8 mouse cellular contexts compared by ENCODE assay signal in genomic region chr9:48984320-48984844, GRCm38 (mm10). TPM values are rescaled to one million over a fixed set of nuclear protein-coding genes. Genes with fewer than 3 reads are reported as not detected.
DNase-seq lines count a peak whose midpoint lies in the region; ATAC-seq and TF ChIP-seq lines count a peak whose summit lies in the region.

No protein-coding gene starts in this region.

- TF ChIP-seq CTCF in cerebellum, adult 2 months (IDR thresholded peaks at IDR 0.05; ENCODE audit: borderline replicate concordance, insufficient read depth, low read depth, low read length), result no peak

- peak overlapping the region; percentile 58 for H3K4me2 ChIP-seq in limb, embryonic 14.5 days (replicated peaks; ENCODE audit: low read depth, low read length, severe bottlenecking)

- H3K9ac ChIP-seq in limb, embryonic 14.5 days (ENCODE audit: low read depth, low read length, severe bottlenecking), result peak overlapping the region; percentile 61

- peak overlapping the region; percentile 84 for H3K4me3 ChIP-seq in cerebellum, adult 2 months (replicated peaks; ENCODE audit: insufficient read depth, low read depth, low read length)
- H3K4me3 ChIP-seq in limb, embryonic 14.5 days (replicated peaks; ENCODE audit: low read length), result peak overlapping the region; percentile 73

- H3K36me3 ChIP-seq in limb, embryonic 14.5 days (ENCODE audit: control insufficient read depth, insufficient read depth, low read length), result no peaks in the 10 kb centered on the region
- H3K36me3 ChIP-seq in splenic B cell, adult 2 months (ENCODE audit: control insufficient read depth, insufficient read depth, low read length, poor library complexity, severe bottlenecking), result no peaks in the 10 kb centered on the region

- no peak for TF ChIP-seq POLR2A in cerebellum, adult 2 months (IDR thresholded peaks at IDR 0.05; ENCODE audit: borderline replicate concordance, insufficient read depth, low read length)
- no peak for TF ChIP-seq POLR2A in limb, embryonic 14.5 days (IDR thresholded peaks at IDR 0.05; ENCODE audit: borderline replicate concordance, extremely low read depth, insufficient read depth, insufficient read length)

- no peak for ATAC-seq in limb, embryonic 14.5 days (ENCODE audit: low FRiP score, low read depth)

- no peaks in the 10 kb centered on the region for H3K9me3 ChIP-seq in limb, embryonic 14.5 days (ENCODE audit: control insufficient read depth, low read length)

- no peak for DNase-seq in cerebellum, adult 2 months
- no peak for DNase-seq in cerebellum, adult 9-11 months
- DNase-seq in thymus, postnatal 0 days (ENCODE audit: low spot score), result peak; percentile 37
- DNase-seq in thymus, postnatal 36 days, result no peak
- no peak for DNase-seq in limb, embryonic 14.5 days (ENCODE audit: low spot score)
- DNase-seq in splenic B cell, adult 2 months (ENCODE audit: low read depth, low spot score), result peak; percentile 68
- no peak for DNase-seq in spleen, postnatal 14 days (ENCODE audit: low spot score in 2 of 2)
- no peak for DNase-seq in ovary, postnatal 36 days (ENCODE audit: low spot score)

- peaks cover 5% of the 10 kb centered on the region; the same call in 1 of the 2 replicates for H3K4me1 ChIP-seq in cerebellum, adult 2 months (ENCODE audit: control insufficient read depth, insufficient read depth, low read length)
- peaks cover 12% of the 10 kb centered on the region for H3K4me1 ChIP-seq in limb, embryonic 14.5 days (ENCODE audit: control insufficient read depth, insufficient read depth, low read length)

- peak overlapping the region; percentile 73 for H3K27ac ChIP-seq in cerebellum, adult 2 months (ENCODE audit: insufficient read depth, low read length)
- H3K27ac ChIP-seq in limb, embryonic 14.5 days (replicated peaks; ENCODE audit: low read depth, low read length), result peak overlapping the region; percentile 83

- 7% methylated on average over 8 of the region's 8 CpGs for whole genome bisulfite sequencing in cerebellum, adult 2 months
- 26% methylated on average over 8 of the region's 8 CpGs for WGBS in limb, embryonic 14.5 days

- H3K27me3 ChIP-seq in cerebellum, adult 2 months (ENCODE audit: control insufficient read depth, insufficient read depth, low read length), result no peaks in the 10 kb centered on the region
- H3K27me3 ChIP-seq in limb, embryonic 14.5 days (ENCODE audit: control insufficient read depth, insufficient read depth, low read length), result no peaks in the 10 kb centered on the region
- H3K27me3 ChIP-seq in splenic B cell, adult 2 months (ENCODE audit: control insufficient read depth, insufficient read depth, low read length, poor library complexity, severe bottlenecking), result no peaks in the 10 kb centered on the region

RNA-seq across cellular contexts. Expression of gene Usp28, which starts 0.8 kb away (rescaled TPM):
- polyA plus RNA-seq in cerebellum, adult 2 months (2012; rRNA removed), result 78.3 and 94.3 TPM in 2 replicates
- 11.2 and 11.4 TPM in 2 replicates for polyA plus RNA-seq in thymus, postnatal 0 days (2015; fragmentation: Nextera tagmentation; extraction: Ambion mirVana)
- polyA plus RNA-seq in limb, embryonic 14.5 days (2012; rRNA removed), result 38.9 and 43.2 TPM in 2 replicates
- polyA plus RNA-seq in limb, embryonic 14.5 days (2014; fragmentation: Nextera tagmentation; extraction: Ambion mirVana), result 33.6 and 35.3 TPM in 2 replicates

RNA-seq across cellular contexts. Expression of gene Htr3b, which starts 19.6 kb away (rescaled TPM):
- not detected in 2 replicates for polyA plus RNA-seq in cerebellum, adult 2 months (2012; rRNA removed)
- not detected in 2 replicates for polyA plus RNA-seq in thymus, postnatal 0 days (2015; fragmentation: Nextera tagmentation; extraction: Ambion mirVana)
- 0.06 TPM in 1 of 2 replicates, not detected in the other for polyA plus RNA-seq in limb, embryonic 14.5 days (2012; rRNA removed)
- polyA plus RNA-seq in limb, embryonic 14.5 days (2014; fragmentation: Nextera tagmentation; extraction: Ambion mirVana), result not detected in 2 replicates

Comparison
In these comparisons a context has a peak if more than half of its experiments do, and no peak if none do; other contexts are left out.
1. DNase-seq: peak in thymus, postnatal 0 days (single experiment) and splenic B cell, adult 2 months (single experiment); none in cerebellum, adult 2 months (0 of 2), cerebellum, adult 9-11 months (single experiment), thymus, postnatal 36 days (0 of 2), limb, embryonic 14.5 days (single experiment), spleen, postnatal 14 days (0 of 2) and ovary, postnatal 36 days (single experiment).